Mouse (Mus musculus) C2C12 (cell line): Measurements from ENCODE around the gene Speg. TPM values are rescaled to one million over a fixed set of nuclear protein-coding genes. Genes with fewer than 3 reads are reported as not detected.

Source experiments
- H3K27me3 ChIP-seq: one replicate; pipeline ENCODE4 v1.6.1; 2011; ENCODE audit not compliant: control insufficient read depth, insufficient read depth, insufficient read length
- H3K36me3 ChIP-seq: one replicate; pipeline ENCODE4 v1.6.1; 2011; ENCODE audit not compliant: control insufficient read depth, insufficient read depth
- H3K4me3 ChIP-seq: one replicate; pipeline ENCODE4 v1.5.1; 2011; ENCODE audit warnings: mild to moderate bottlenecking, control low read depth; ENCODE audit not compliant: poor library complexity, insufficient read depth, severe bottlenecking
- H3K79me2 ChIP-seq: one replicate; pipeline ENCODE4 v1.6.1; 2011; ENCODE audit not compliant: control insufficient read depth, insufficient read depth
- H3K79me3 ChIP-seq: one replicate; pipeline ENCODE4 v1.6.1; 2011; ENCODE audit warnings: low read depth, control low read depth
- H3ac ChIP-seq: one replicate; pipeline ENCODE3; 2011; ENCODE audit warnings: low read depth; ENCODE audit not compliant: control insufficient read depth, insufficient read length
- CEBPB ChIP-seq: IDR thresholded peaks from one replicate; pipeline ENCODE4 v1.6.1; 2011; ENCODE audit warnings: low read depth, mild to moderate bottlenecking, control low read depth, moderate library complexity
- CTCF ChIP-seq: IDR thresholded peaks from one replicate; pipeline ENCODE4 v1.5.1; 2011; ENCODE audit not compliant: control insufficient read depth, insufficient read depth, insufficient read length
- FOSL1 ChIP-seq: IDR thresholded peaks from one replicate; pipeline ENCODE4 v1.8.0; 2011; ENCODE audit warnings: mild to moderate bottlenecking, low read length; ENCODE audit not compliant: poor library complexity, insufficient read depth, severe bottlenecking
- MAX ChIP-seq: IDR thresholded peaks from one replicate; pipeline ENCODE4 v1.6.1; 2011; ENCODE audit warnings: mild to moderate bottlenecking, control low read depth
- MYOD1 ChIP-seq: IDR thresholded peaks from one replicate; pipeline ENCODE4 v1.6.1; 2011; ENCODE audit warnings: low read depth; ENCODE audit not compliant: control insufficient read depth, insufficient read length
- MYOG ChIP-seq: IDR thresholded peaks from one replicate; pipeline ENCODE4 v1.6.1; 2011; ENCODE audit not compliant: control insufficient read depth, insufficient read length; ENCODE audit errors: extremely low read depth
- USF1 ChIP-seq: IDR thresholded peaks from one replicate; pipeline ENCODE4 v1.6.1; 2011; ENCODE audit warnings: low read depth, mild to moderate bottlenecking, control low read depth, moderate library complexity
- polyA plus RNA-seq: library from polyadenylated mRNA; unstranded; fragments of >200 nt; fragmentation: generic; extraction: Trizol; gene quantifications from one replicate; pipeline ENCODE4 v1.2.1, GENCODE M21; 2012; ENCODE audit warnings: missing spikeins

Speg gene
- polyA plus RNA-seq, 1 experiment: 29.4 TPM

GRCm38 (mm10) chr1:75381482-75382355 lies 6.6 kb downstream of the Speg start:
- peaks cover 10% of the 10 kb centered on the region for H3K79me2 ChIP-seq
- no peak for TF ChIP-seq FOSL1
- TF ChIP-seq MAX: no peak
- no peak for TF ChIP-seq CTCF
- TF ChIP-seq USF1: no peak
- TF ChIP-seq MYOG: no peak
- TF ChIP-seq CEBPB: no peak
- no peak for TF ChIP-seq MYOD1
- no peaks in the 10 kb centered on the region for H3K27me3 ChIP-seq

GRCm38 (mm10) chr1:75382356-75383071 lies 7.4 kb downstream of the Speg start:
- Histone ChIP-seq H3K79me2 (peaks cover 10% of the 10 kb centered on the region), H3ac (peak overlapping the region; percentile 79), H3K4me3 (peak overlapping the region; percentile 50), H3K36me3 (peaks cover 14% of the 10 kb centered on the region), H3K27me3 (no peaks in the 10 kb centered on the region), H3K79me3 (peaks cover 3% of the 10 kb centered on the region)
- TF ChIP-seq FOSL1 (no peak), CTCF (no peak), MYOD1 (no peak), MYOG (no peak)

More at GRCm38 (mm10) chr1:75381482-75382355, 6.6 kb downstream of the Speg start:
- Histone ChIP-seq H3ac (peak overlapping the region; percentile 79), H3K79me3 (peaks cover 3% of the 10 kb centered on the region), H3K36me3 (peaks cover 7% of the 10 kb centered on the region), H3K4me3 (peak overlapping the region; percentile 50)

GRCm38 (mm10) chr1:75384470-75385141 lies 9.5 kb downstream of the Speg start:
- Histone ChIP-seq H3K36me3 (peaks cover 32% of the 10 kb centered on the region), H3K79me2 (peaks cover 10% of the 10 kb centered on the region), H3K27me3 (no peaks in the 10 kb centered on the region), H3K79me3 (peaks cover 3% of the 10 kb centered on the region), H3K4me3 (no peak overlapping the region), H3ac (no peak overlapping the region)
- TF ChIP-seq USF1 (no peak), FOSL1 (no peak), MYOD1 (no peak), CTCF (no peak), MAX (no peak), MYOG (no peak), CEBPB (no peak)

GRCm38 (mm10) chr1:75385142-75385730 lies 10.1 kb downstream of the Speg start:
- H3K27me3 ChIP-seq: no peaks in the 10 kb centered on the region
- H3K36me3 ChIP-seq: peaks cover 38% of the 10 kb centered on the region
- peaks cover 3% of the 10 kb centered on the region for H3K79me3 ChIP-seq
- H3K4me3 ChIP-seq: no peak overlapping the region
- peaks cover 10% of the 10 kb centered on the region for H3K79me2 ChIP-seq
- no peak overlapping the region for H3ac ChIP-seq
- TF ChIP-seq MAX (no peak), FOSL1 (no peak), CTCF (no peak), CEBPB (no peak), USF1 (no peak), MYOD1 (no peak), MYOG (no peak)

GRCm38 (mm10) chr1:75386149-75386548 lies 11.1 kb downstream of the Speg start:
- peaks cover 3% of the 10 kb centered on the region for H3K79me3 ChIP-seq
- TF ChIP-seq CTCF (no peak), CEBPB (no peak), USF1 (no peak), MAX (no peak), MYOG (no peak), MYOD1 (no peak), FOSL1 (no peak)
- H3K27me3 ChIP-seq: no peaks in the 10 kb centered on the region

More at GRCm38 (mm10) chr1:75386149-75386548, 11.1 kb downstream of the Speg start:
- Histone ChIP-seq H3K4me3 (no peak overlapping the region), H3K79me2 (peaks cover 10% of the 10 kb centered on the region), H3K36me3 (peaks cover 39% of the 10 kb centered on the region), H3ac (no peak overlapping the region)
